Mouse (Mus musculus) stomach, postnatal 0 days (tissue): Measurements from ENCODE around the gene Tmem108. TPM values are rescaled to one million over a fixed set of nuclear protein-coding genes. Genes with fewer than 3 reads are reported as not detected.

Experiments used
- ATAC-seq: fragments of 200-750 bp; cut with Nextera tagmentation; 2 replicates; pipeline ENCODE4 v1.8.0; 2017; ENCODE audit not compliant: low FRiP score, low TSS enrichment
- DNase-seq: peaks from one replicate; pipeline ENCODE4 v3.0.0-alpha.2; 2016; ENCODE audit warnings: low spot score
- H3K27ac ChIP-seq: fragments of 300-500 bp; sonication (generic); replicated peaks from 2 replicates; pipeline ENCODE4 v1.5.1; 2014; ENCODE audit warnings: mild to moderate bottlenecking, control low read depth
- H3K27me3 ChIP-seq: fragments of 300-500 bp; sonication (generic); 2 replicates; pipeline ENCODE4 v1.6.1; 2014; ENCODE audit warnings: low read length; ENCODE audit not compliant: control insufficient read depth, insufficient read depth
- H3K36me3 ChIP-seq: fragments of 300-500 bp; sonication (generic); 2 replicates; pipeline ENCODE4 v1.6.1; 2014; ENCODE audit warnings: low read length, mixed read lengths; ENCODE audit not compliant: control insufficient read depth, insufficient read depth
- H3K4me1 ChIP-seq: fragments of 300-500 bp; sonication (generic); replicated peaks from 2 replicates; pipeline ENCODE4 v1.6.1; 2014; ENCODE audit warnings: antibody characterized with exemption; ENCODE audit not compliant: control insufficient read depth, insufficient read depth
- H3K4me2 ChIP-seq: fragments of 300-500 bp; sonication (generic); replicated peaks from 2 replicates; pipeline ENCODE4 v1.6.1; 2014; ENCODE audit warnings: low read depth, mild to moderate bottlenecking, control low read depth, moderate library complexity
- H3K4me3 ChIP-seq: fragments of 300-500 bp; sonication (generic); 2 replicates; pipeline ENCODE4 v1.5.1; 2014; ENCODE audit warnings: low read depth, low read length, control low read depth
- H3K9ac ChIP-seq: fragments of 300-500 bp; sonication (generic); 2 replicates; pipeline ENCODE4 v1.6.1; 2014; ENCODE audit warnings: mild to moderate bottlenecking, low read length, control low read depth, mixed read lengths
- H3K9me3 ChIP-seq: fragments of 300-500 bp; sonication (generic); 2 replicates; pipeline ENCODE4 v1.6.1; 2016; ENCODE audit warnings: low read length; ENCODE audit not compliant: control insufficient read depth
- CTCF ChIP-seq: IDR thresholded peaks from 2 replicates; pipeline ENCODE4 v1.5.1; 2016; ENCODE audit warnings: antibody characterized with exemption, low read depth, mild to moderate bottlenecking, moderate library complexity
- EP300 ChIP-seq: optimal IDR thresholded peaks from 2 replicates; pipeline ENCODE3; 2016; ENCODE audit warnings: antibody characterized with exemption
- WGBS: fragments of 180-500 bp; shearing (Covaris S2); extraction: QIAGEN DNeasy Blood & Tissue Kit; methylation state at CpG from one replicate; pipeline ENCODE4 v1.1.7; 2014; 5-methylcytosine and 5-hydroxymethylcytosine counted together
- polyA plus RNA-seq: library from polyadenylated mRNA; unstranded; fragments of >200 nt; fragmentation: Nextera tagmentation; extraction: Ambion mirVana; gene quantifications from 2 replicates; pipeline ENCODE4 v1.2.1, GENCODE M21; 2015

The Tmem108 gene
- polyA plus RNA-seq, 1 experiment from 2014 or later, result 4.2 TPM

GRCm38 (mm10) chr9:103623560-103624316, 137.9 kb downstream of the Tmem108 start:
- no peak overlapping the region for H3K9ac ChIP-seq
- no peaks in the 10 kb centered on the region for H3K4me1 ChIP-seq
- H3K36me3 ChIP-seq, result no peaks in the 10 kb centered on the region
- no peak overlapping the region for H3K4me3 ChIP-seq
- no peak overlapping the region for H3K27ac ChIP-seq
- no peaks in the 10 kb centered on the region for H3K9me3 ChIP-seq
- DNase-seq, result no peak
- 73% methylated on average over 19 of the region's 19 CpGs for WGBS
- no peak for ATAC-seq
- H3K27me3 ChIP-seq, result no peaks in the 10 kb centered on the region
- TF ChIP-seq CTCF (no peak), EP300 (no peak)
- H3K4me2 ChIP-seq, result no peak overlapping the region

- DNase-seq (no peak), ATAC-seq (no peak)
- no peaks in the 10 kb centered on the region for H3K9me3 ChIP-seq
- H3K4me1 ChIP-seq, result no peaks in the 10 kb centered on the region
- no peaks in the 10 kb centered on the region for H3K27me3 ChIP-seq
- H3K9ac ChIP-seq, result no peak overlapping the region
- no peak for TF ChIP-seq EP300
- no peak for TF ChIP-seq CTCF
- H3K27ac ChIP-seq, result no peak overlapping the region
- H3K4me3 ChIP-seq, result no peak overlapping the region
- H3K4me2 ChIP-seq, result no peak overlapping the region
- no peaks in the 10 kb centered on the region for H3K36me3 ChIP-seq
- WGBS, result 86% methylated on average over 5 of the region's 5 CpGs
These were observed 138.6 kb downstream of the Tmem108 start for GRCm38 (mm10) chr9:103622988-103623387.

GRCm38 (mm10) chr9:103621870-103622269, 139.8 kb downstream of the Tmem108 start:
- H3K36me3 ChIP-seq, result no peaks in the 10 kb centered on the region
- H3K27ac ChIP-seq, result no peak overlapping the region
- no peak overlapping the region for H3K9ac ChIP-seq
- no peaks in the 10 kb centered on the region for H3K9me3 ChIP-seq
- ATAC-seq, result no peak
- H3K4me2 ChIP-seq, result no peak overlapping the region
- H3K4me1 ChIP-seq, result no peaks in the 10 kb centered on the region
- TF ChIP-seq CTCF, result no peak
- TF ChIP-seq EP300, result no peak
- no peak overlapping the region for H3K4me3 ChIP-seq
- DNase-seq, result no peak
- no peaks in the 10 kb centered on the region for H3K27me3 ChIP-seq
- WGBS, result 83% methylated on average over 2 of the region's 2 CpGs

- no peak overlapping the region for H3K4me3 ChIP-seq
These were observed 141.0 kb downstream of the Tmem108 start for GRCm38 (mm10) chr9:103620517-103621212.

GRCm38 (mm10) chr9:103614260-103614659, 147.4 kb downstream of the Tmem108 start:
- ATAC-seq (no peak), DNase-seq (no peak)
- no peaks in the 10 kb centered on the region for H3K4me1 ChIP-seq
- 73% methylated on average over 4 of the region's 4 CpGs for WGBS
- H3K4me2 ChIP-seq, result no peak overlapping the region
- H3K9ac ChIP-seq, result no peak overlapping the region
- no peaks in the 10 kb centered on the region for H3K36me3 ChIP-seq
- no peak overlapping the region for H3K4me3 ChIP-seq
- no peaks in the 10 kb centered on the region for H3K9me3 ChIP-seq
- no peaks in the 10 kb centered on the region for H3K27me3 ChIP-seq
- no peak overlapping the region for H3K27ac ChIP-seq
- TF ChIP-seq EP300, result no peak
- no peak for TF ChIP-seq CTCF

More at GRCm38 (mm10) chr9:103620517-103621212, 141.0 kb downstream of the Tmem108 start:
- WGBS, result 84% methylated on average over 8 of the region's 8 CpGs
- H3K9me3 ChIP-seq, result no peaks in the 10 kb centered on the region
- no peaks in the 10 kb centered on the region for H3K4me1 ChIP-seq
- no peak for TF ChIP-seq CTCF
- no peak for TF ChIP-seq EP300
- H3K27me3 ChIP-seq, result no peaks in the 10 kb centered on the region
- H3K4me2 ChIP-seq, result no peak overlapping the region
- H3K9ac ChIP-seq, result no peak overlapping the region
- no peak for DNase-seq
- no peak overlapping the region for H3K27ac ChIP-seq
- ATAC-seq, result no peak
- no peaks in the 10 kb centered on the region for H3K36me3 ChIP-seq
